Mouse (Mus musculus) lung, adult 18-20 months (tissue): ENCODE measurements at regions not wholly inside any gene's neighbourhood (a gene's known extent, or its start where the extent isn't known, plus 50 kb on each side); places are given as distances from the start of the nearest gene placed in this dataset.
A peak's percentile ranks its signal among the peaks of the same experiment; 100 is the strongest.

Experiments used
- DNase-seq, 2 experiments: peaks; one replicate each; pipeline ENCODE4 v3.0.0; 2022; ENCODE audit warnings: mixed read lengths in 2 of 2

DNA sequence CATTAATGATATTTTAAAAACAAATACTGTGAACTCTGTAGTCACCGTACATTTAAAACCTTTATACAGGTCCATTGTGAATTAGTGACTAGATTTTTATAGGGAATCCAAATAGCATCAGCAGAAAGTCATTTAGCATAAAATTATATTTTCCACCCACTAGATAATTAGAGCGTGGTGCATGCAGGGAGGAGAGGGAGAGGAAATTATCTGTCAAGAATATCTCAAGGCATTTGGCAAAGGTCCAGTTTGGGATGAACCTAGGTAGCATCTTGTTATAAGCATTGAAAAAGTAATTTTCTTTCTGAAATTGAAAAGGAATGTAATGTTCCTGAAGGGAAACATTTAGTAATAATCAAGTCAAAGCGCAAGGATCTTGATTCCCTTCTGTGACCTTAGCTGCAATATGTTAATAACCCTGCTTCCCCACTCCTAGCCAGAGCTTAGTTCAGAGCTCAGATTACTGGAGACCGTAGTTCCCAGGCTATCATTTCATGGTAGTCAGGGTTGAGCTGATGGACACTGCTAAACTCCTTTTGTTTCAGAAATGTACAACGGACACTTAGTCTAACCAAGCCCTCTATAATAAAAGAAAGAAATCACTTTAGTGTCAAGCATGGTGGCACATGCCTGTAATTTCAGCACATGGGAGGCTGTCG is 200.8 kb upstream of the Slc39a10 start:
- DNase-seq = no peak

DNA sequence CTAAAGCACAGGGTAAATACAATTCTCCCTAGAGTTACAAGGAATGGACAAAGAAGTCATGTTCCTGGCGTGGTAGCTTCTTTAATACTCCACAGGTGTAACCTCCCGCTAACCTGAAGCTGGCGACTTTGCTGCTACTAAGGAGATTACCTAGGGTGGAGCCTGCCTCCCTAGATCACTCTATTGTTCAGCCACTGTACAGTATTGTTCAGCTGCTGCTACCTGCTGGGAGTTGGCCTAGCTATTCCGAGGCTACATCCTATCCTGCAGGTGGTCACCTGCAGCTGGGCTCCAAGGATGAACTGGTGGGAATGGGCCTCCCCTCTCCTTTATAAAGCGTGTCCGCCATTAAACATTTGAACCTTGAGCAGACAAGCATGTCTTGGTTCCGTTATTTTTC is 183.8 kb upstream of the Slc39a10 start:
- DNase-seq = no peak

GRCm38 (mm10) chr1:47058149-47058548 is 165.5 kb upstream of the Slc39a10 start:
- no peak for DNase-seq

GRCm38 (mm10) chr1:47057344-47057743 is 164.7 kb upstream of the Slc39a10 start:
- no peak for DNase-seq

- DNase-seq = no peak
These were observed 158.5 kb upstream of the Slc39a10 start for GRCm38 (mm10) chr1:47051109-47051508.

GRCm38 (mm10) chr1:47050492-47050891 is 157.8 kb upstream of the Slc39a10 start:
- no peak for DNase-seq

- DNase-seq = no peak
These were observed 144.9 kb upstream of the Slc39a10 start for GRCm38 (mm10) chr1:47037576-47037975.

- no peak for DNase-seq
These were observed 126.7 kb upstream of the Slc39a10 start for GRCm38 (mm10) chr1:47019356-47019755.

DNA sequence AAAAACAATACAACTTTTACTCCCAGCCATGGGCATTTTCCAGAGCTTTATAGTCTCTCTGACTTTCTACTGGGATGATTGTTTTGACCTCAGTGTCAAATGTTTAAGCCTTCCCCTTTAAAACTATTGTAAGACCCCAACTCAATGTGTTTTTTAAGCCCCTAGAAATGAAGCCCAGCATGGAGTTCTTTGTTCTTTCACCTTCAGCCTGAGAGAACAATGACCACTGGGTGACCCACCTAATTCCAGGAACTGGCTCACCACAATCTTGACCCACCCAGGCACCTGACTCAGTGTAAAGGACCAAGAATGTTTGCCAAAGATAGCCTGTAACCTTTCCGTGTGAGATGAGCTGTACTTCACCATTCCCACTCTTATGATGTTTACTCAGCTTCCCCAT is 121.9 kb upstream of the Slc39a10 start:
- no peak for DNase-seq

DNA sequence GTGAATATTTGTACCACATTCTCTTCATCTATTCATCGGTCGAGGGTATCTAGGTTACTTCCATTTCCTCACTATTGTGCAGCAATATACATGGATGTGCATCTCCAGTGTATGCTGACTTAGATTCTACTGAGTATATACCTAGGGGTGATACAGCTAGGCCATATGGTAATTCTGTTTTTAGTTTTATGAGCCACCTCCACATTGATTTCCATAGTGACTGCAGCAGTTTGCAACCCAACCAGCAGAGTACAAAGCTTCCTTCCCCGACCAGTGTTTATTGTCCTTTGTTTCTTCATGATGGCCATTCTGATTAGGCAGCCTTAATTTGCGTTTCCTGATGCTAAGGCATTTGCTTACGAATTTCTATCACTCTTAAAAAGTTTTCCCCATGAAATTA is 111.1 kb upstream of the Slc39a10 start:
- no peak for DNase-seq

- DNase-seq = no peak
These were observed 106.7 kb upstream of the Slc39a10 start for GRCm38 (mm10) chr1:46999337-46999736.

GRCm38 (mm10) chr1:46985978-46986377 is 93.3 kb upstream of the Slc39a10 start:
- no peak for DNase-seq

DNA sequence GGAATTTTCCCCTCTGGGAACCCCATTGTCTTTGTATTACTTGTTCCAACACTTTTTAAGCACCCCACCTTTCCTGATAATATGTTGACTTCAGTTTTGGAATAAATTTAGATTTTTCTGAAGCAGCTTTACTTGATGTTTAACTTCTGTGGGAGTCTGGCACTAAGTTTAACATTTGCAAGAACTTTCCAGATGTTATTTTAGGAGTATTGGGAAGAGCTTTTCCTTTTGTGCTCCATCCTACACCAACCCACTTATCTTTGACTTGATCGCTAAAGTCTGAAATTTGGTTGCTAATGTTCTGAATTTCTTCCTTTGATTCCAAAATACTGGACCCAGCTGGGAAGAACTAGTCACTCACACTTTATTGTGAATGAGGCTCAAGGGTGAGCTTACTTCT is 90.4 kb upstream of the Slc39a10 start:
- DNase-seq = no peak

GRCm38 (mm10) chr1:46970470-46970869 is 77.8 kb upstream of the Slc39a10 start:
- DNase-seq = peak; percentile 19 to 20

DNA sequence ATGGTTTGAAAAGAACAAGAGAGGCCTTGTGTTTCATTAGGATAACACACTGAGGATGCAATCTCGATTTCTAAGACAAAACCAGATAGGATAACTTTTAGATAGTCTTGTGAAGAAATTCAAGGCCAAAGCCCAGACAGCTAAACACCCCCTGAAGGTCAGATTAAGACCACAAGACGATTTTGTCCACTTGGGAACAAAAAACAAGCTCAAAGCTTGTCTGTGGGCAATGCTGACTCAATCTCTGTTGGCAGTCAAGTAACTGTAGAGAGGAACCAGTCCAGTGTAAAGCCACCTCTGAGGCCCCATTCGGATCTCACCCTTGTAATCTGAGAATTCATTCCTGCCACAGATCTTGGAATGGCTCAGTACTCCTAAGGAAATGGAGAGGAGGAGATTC is 75.7 kb upstream of the Slc39a10 start:
- DNase-seq = no peak

DNA sequence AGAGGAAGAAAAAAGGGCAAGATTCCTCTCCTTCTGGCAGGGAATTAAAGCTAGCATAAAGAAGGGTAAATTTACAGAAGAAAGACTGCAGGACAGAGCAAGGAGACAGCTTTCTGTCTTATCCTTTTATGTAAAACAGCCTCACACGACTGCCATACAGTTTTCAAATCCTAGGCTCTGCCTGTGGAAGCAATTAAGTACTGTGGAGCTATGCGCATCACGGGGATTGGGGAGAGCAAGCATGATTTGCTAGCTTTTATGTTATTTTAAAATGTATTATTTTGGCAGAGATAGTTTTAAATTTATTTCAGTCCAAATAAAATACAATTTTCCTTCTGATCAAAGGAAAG is 74.2 kb upstream of the Slc39a10 start:
- no peak for DNase-seq

- no peak for DNase-seq
These were observed 73.6 kb upstream of the Slc39a10 start for GRCm38 (mm10) chr1:46965996-46966916.

GRCm38 (mm10) chr1:46963973-46964727 is 71.5 kb upstream of the Slc39a10 start:
- DNase-seq = no peak
